Mouse (Mus musculus) ZHBTc4 (cell line): ENCODE results near the gene Glt6d1.

Experiments used
- DNase-seq: peaks from one replicate; pipeline ENCODE4 v3.0.0-alpha.2; 2011; ENCODE audit warnings: low read depth, low spot score

Glt6d1 gene

DNA sequence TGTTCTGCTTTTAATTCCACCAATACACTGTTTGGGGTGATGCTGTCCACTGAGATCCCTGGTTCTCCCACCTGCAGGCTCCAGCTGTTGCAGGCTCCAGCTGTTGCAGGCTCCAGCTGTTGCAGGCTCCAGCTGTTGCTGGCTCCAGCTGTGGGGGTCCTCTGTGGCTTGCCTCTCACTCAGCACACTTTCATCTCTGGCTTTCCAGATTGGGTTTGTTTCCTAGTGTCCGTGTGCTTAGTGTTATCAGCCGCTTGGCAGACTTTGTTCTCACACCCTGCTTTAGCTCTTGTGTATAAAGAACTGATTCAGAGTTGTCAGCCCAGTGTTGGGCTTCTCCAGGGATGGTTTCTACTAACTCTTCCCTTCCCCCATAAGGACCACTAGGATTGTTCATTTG is 18.0 kb downstream of the Glt6d1 start:
- no peak for DNase-seq

DNA sequence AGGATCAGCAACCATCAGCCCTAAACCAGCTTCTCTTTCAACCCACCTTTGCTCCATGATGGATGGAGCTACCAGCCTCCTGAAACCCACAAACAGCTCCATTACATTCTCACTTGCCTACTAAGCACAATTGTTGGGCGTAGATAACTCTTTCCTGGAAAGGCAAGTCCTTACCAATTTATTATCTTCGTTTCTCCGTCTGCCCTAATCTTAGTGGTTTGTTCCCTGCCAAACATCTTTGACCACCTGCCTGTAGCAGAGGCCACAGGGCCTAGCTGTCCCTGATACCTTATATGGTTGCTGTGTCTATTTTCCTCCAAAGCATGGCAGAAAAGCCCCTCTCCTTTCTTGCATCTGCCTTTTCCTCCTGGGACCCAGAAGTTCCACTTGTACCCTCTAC is 26.6 kb downstream of the Glt6d1 start:
- DNase-seq: no peak

DNA sequence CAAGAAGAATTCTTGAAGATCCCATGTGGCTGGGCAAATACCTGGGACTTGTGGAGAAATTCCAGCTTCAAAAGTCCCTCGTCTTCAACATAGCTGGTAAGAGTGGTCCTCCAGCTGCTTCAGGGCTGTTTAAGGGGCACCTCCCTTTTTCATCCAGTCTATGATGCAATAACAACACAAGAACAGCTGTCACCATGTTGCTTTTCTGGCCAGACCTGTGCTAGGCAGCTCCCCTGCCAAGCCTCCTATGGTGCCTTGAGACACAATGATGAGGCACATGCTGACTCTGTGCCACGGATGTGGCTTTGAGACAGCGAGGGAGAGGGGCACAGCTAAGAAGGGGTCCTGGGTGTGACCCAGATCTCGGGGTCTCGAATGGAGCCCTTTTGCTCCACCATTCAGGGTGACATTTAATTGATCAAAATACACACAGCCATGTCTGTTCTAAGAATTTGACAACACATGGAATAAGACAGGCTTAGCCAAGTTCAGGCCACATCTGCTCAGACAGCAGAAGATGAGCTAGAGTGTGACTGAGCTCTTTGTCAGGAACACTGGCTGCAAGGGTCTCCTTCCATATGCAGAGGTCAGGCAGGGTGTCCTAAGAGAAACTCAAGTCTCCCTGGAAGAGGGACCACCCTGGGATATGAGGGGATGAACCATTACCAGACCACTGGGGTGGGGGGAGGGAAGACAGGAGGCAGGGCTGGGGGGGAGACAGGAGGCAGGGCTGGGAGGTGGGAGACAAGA is 29.9 kb downstream of the Glt6d1 start:
- DNase-seq: no peak

DNA sequence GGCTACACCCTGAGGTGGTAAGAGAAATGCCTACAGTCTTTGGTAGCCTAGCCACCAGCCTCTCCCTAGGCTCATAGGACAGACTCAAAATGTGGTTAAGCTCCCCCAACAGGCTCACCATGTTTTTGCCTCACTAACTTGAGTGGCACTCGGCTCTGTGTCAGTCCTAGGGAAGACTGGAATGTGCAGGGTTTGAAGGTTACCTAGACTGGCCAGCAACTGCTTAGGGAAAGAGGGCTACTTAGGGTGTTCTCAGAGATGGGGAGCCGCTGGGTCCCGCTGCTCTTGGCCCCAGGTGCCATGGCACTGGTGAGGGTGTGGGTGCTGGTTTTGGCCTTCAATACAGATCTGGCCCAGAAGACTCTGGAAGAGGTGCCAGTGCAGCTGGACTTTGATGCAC is 33.7 kb downstream of the Glt6d1 start, which contains the start of gene Gm13539:
Gm13539 (plus strand) TSS at position 301 of the 400 bp plus-strand sequence.
- no peak for DNase-seq

DNA sequence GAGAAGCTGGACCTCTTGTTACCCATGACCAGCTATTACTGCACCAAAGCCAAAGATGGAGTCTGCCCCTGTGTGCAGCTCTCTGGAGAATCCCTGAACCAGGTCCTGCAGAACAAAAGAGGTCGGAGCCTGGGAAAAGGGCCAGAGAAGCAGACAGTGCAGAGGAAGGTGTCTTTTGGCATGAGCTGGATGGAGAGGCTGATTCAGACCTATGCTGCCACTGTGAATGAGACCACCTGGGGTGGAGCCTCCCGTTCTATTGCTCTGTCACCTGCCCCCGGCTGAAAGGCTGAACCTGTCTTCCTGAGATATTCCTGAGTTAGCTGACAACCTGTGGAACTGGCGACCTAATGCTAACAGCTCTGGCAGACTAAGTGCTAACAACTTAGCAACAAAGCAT is 34.7 kb downstream of the Glt6d1 start:
- DNase-seq: no peak

DNA sequence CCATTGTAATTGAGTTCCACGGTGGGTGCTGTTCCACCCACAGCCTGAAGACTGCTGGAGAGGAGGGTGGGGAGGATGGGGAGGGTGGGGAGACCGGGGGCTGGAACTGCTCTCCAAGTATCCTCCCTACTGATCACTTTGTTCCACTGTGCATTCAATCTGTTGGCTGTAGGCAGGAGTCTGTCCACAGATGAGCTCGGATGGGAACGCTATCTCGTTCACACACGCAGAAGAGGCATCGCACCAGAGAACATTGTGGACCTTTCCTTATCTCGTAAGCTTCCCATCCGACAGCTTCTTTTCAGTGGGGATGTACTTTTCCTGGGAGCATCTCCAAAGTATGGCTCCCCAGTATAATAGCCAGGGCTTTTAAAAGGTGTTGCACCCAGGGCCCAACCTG is 36.6 kb downstream of the Glt6d1 start:
- no peak for DNase-seq

DNA sequence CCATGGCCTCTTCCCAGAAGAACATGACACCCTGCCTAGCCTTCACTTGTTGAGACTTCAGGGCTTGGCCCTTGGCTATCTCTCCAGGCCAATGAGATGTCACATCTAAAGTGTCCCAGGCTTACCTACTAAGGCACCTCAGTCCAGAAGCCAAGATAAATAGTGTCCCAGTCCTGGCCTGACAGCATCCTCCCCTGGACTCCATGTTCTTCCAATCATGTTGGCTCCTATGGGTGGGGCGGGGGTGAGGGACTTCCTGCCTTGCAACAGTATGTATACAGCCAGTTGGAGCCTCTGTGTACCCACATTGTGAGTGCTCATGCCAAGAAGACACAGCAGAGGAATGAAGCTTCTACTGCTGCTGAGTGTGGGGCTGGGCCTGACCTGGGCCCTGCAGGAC is 38.9 kb downstream of the Glt6d1 start, which contains the start of gene Lcn11:
Lcn11 (plus strand) TSS at position 301 of the 400 bp plus-strand sequence.
- DNase-seq: no peak

DNA sequence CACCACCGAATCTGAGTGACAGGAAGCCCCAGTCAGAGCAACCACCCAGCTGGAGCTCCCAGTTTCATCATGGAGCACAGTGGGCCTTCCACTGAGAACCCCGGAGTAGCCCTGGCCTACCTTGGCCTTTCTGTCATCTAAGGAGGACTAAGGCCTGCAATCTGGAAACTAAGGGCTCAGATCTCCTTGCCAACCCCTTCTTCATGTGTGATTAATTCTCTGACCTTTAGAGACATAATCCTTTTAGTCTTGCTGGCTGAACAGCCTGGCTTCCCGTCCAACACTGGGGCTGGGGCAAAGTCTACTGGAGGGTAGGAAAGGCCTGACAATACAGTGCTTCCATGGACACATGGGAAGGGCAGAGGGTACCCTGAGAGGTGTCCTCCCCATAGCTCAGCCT is 39.7 kb downstream of the Glt6d1 start:
- DNase-seq: no peak

DNA sequence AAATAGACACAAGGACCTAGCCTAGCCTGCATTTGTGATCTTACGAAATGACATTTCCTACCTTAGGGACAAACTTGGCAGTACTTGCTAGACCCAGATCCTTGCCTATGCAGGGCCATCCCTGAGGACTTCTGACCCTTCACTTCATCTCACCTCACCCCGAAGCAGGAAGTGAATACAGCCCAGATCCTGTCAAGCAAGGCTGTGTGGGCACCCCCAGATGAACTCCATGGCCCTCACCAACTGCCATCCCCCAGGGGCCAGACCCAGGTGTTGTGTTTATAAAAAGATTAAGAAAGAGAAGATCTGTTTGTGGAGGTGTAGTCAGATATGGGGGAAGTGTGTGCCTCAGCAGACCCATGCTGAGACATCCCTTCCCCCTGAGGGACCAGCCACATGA is 41.0 kb downstream of the Glt6d1 start:
- no peak for DNase-seq

DNA sequence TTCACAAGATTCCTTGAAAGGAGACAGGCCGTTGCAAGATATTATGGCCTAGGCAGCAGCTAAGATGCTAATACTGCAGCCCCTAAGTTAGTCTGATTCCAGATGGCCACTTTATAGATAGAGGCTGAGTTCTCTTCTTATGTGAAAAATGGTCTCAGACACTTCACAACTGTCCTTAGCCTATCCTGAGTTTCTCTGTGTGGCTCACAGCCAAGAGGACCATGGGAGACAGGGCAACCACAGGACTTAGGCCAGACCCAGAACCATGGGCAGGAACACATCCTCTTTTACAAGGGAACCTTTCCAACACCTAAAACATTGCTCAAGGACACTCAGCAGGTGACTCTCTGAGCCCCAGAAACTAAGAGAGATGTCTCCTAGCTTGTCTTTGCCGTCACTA is 42.1 kb downstream of the Glt6d1 start:
- no peak for DNase-seq

DNA sequence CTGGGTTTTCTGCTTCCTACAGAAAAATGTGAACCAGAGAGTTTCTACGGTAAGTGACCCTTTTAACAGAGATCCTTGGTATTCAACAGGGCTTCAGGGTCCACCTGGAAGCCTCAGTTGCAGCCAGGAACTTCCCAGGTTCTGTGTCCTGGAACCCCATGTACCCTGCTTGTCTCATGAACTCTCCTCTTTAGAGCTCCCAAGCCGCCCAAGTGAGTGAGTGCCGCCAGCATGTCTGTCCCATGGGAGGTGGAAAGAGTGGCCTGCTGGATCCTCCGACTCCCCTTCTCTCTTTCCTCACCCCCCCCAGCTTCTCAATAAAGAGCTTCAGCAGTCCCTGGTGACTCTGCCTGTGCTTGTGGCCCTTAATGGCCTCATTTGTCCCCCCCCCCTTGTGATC is 47.9 kb downstream of the Glt6d1 start:
- no peak for DNase-seq

DNA sequence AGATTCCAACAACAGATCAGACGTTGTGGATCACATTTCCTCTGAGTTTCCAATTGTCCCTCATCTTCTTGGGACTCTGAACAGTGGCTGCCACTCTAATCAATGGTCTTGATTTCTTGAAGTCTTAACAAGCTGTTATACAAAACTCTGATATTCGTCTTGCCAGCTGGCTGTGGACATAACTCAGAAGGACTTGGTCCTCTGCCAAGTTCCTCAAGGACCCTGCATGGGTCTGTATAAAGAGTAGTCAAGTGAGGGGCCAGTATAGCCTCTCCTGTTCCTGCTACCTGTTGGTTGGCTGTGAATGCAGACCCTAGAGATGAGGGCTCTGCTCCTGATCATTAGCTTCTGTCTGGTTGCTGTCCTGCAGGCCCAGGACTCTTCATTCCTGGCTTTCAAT is 50.4 kb downstream of the Glt6d1 start, which contains the start of gene Lcn3:
Lcn3 (plus strand) TSS at position 301 of the 400 bp plus-strand sequence.
- no peak for DNase-seq

DNA sequence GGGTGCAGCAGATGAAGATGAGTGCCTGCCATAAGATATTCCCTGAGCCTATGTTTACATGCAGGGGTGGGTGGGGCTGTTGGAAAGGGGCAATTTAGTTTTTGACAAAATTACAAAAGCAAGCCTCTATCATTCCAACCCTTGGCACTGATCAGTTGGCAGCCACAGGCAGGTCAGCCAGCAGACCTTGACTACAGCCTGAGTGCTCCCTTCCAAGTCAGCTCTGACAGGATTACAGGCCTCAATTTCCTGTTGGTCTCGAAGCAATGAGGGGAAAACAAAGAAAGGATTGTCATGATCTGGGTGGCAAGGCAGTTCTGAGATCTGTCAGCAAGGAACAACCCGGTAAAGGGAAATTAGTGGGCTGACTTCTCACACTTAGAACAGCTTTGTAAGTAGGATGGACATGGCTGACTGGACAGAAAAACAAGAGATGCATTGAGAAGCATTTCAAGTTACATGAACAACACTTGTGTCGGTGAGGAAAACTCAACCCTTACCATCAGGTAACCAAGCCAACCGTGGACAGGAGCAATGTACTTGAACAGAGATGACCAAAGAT is 57.5 kb downstream of the Glt6d1 start:
- no peak for DNase-seq

DNA sequence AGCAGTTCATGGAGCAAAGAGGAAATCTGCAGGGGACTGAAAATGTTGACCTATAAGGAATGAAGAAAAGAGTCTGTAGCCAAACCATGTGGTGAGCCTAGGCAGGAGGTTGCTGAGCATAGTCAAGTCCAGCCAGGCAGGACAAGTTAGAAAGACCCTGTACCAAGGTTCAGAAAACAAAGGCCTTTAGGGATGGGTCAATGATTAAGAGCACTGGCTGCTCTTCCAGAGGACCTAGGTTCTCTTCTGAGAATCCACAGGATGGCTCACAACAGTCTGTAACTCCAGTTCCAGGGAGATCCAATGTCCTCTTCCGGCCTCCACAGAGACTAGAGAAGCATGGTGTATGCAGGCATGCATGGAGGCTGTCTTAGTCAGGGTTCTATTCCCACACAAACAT is 61.4 kb downstream of the Glt6d1 start:
- no peak for DNase-seq
